Mouse (Mus musculus): ENCODE measurements around the gene Otp. TPM values are rescaled to one million over a fixed set of nuclear protein-coding genes. Genes with fewer than 3 reads are reported as not detected.

The Otp gene
- total RNA-seq, 2 experiments from 2014 or later = 0.27 TPM; not detected in 1

- intact Hi-C loops (cut with DNase I) = loop anchor here (5.0 kb wide), 1 partner anchor 165 kb away; no protein-coding TSS in a partner anchor
- no peak for DNase-seq (ENCODE audit: low spot score in 2 of 2)
Observed at GRCm38 (mm10) chr13:94872439-94872838, 3.0 kb upstream of the Otp start.

GRCm38 (mm10) chr13:94873111-94874038, 2.0 kb upstream of the Otp start:
- intact Hi-C loops (cut with DNase I) = loop anchor here (5.0 kb wide), 1 partner anchor 166 kb away; no protein-coding TSS in a partner anchor
- no peak for DNase-seq (ENCODE audit: low spot score in 2 of 2)

- DNase-seq (ENCODE audit: low spot score in 2 of 2) = no peak
- intact Hi-C loops (cut with DNase I) = loop anchor here (5.0 kb wide), 1 partner anchor 167 kb away; no protein-coding TSS in a partner anchor
Observed at GRCm38 (mm10) chr13:94874039-94874425, 1.4 kb upstream of the Otp start.

- no peak for DNase-seq (ENCODE audit: low spot score in 2 of 2)
- intact Hi-C loops (cut with DNase I) = loop anchor here (5.0 kb wide), 1 partner anchor 168 kb away; no protein-coding TSS in a partner anchor
Observed at GRCm38 (mm10) chr13:94874656-94875395, 576 bp upstream of the Otp start.

GRCm38 (mm10) chr13:94876286-94877210, 1.1 kb downstream of the Otp start:
- DNase-seq (ENCODE audit: low spot score in 2 of 2) = no peak
- intact Hi-C loops (cut with DNase I) = no loop called here

GRCm38 (mm10) chr13:94877211-94877590, 1.8 kb downstream of the Otp start:
- no peak for DNase-seq (ENCODE audit: low spot score in 2 of 2)
- intact Hi-C loops (cut with DNase I) = no loop called here

- DNase-seq (ENCODE audit: low spot score in 2 of 2) = no peak
- intact Hi-C loops (cut with DNase I) = no loop called here
Observed at GRCm38 (mm10) chr13:94877991-94878745, 2.8 kb downstream of the Otp start.

- DNase-seq (ENCODE audit: low spot score in 2 of 2) = no peak
Observed at GRCm38 (mm10) chr13:94881201-94881600, 5.8 kb downstream of the Otp start.

GRCm38 (mm10) chr13:94882221-94882620, 6.8 kb downstream of the Otp start:
- intact Hi-C loops (cut with DNase I) = loop anchor here (5.0 kb wide), 1 partner anchor 285 kb away; no protein-coding TSS in a partner anchor
- DNase-seq (ENCODE audit: low spot score in 2 of 2) = no peak

More at GRCm38 (mm10) chr13:94881201-94881600, 5.8 kb downstream of the Otp start:
- intact Hi-C loops (cut with DNase I) = loop anchor here (5.0 kb wide), 1 partner anchor 284 kb away; no protein-coding TSS in a partner anchor

- intact Hi-C loops (cut with DNase I) = loop anchor here (5.0 kb wide), 1 partner anchor 285 kb away; no protein-coding TSS in a partner anchor
- no peak for DNase-seq (ENCODE audit: low spot score in 2 of 2)
Observed at GRCm38 (mm10) chr13:94882711-94883145, 7.3 kb downstream of the Otp start.

- no peak for DNase-seq (ENCODE audit: low spot score in 2 of 2)
- intact Hi-C loops (cut with DNase I) = loop anchor here (5.0 kb wide), 1 partner anchor 286 kb away; no protein-coding TSS in a partner anchor
Observed at GRCm38 (mm10) chr13:94883163-94883965, 8.0 kb downstream of the Otp start.

- no peak for DNase-seq (ENCODE audit: low spot score in 2 of 2)
- intact Hi-C loops (cut with DNase I) = loop anchor here (5.0 kb wide), 1 partner anchor 287 kb away; no protein-coding TSS in a partner anchor
Observed at GRCm38 (mm10) chr13:94883966-94884960, 8.9 kb downstream of the Otp start.

- no peak for DNase-seq (ENCODE audit: low spot score in 2 of 2)
- intact Hi-C loops (cut with DNase I) = no loop called here
Observed at GRCm38 (mm10) chr13:94885291-94886235, 10.2 kb downstream of the Otp start.

- intact Hi-C loops (cut with DNase I) = no loop called here
- DNase-seq (ENCODE audit: low spot score in 2 of 2) = no peak
Observed at GRCm38 (mm10) chr13:94907841-94908240, 32.4 kb downstream of the Otp start.

- intact Hi-C loops (cut with DNase I) = no loop called here
- no peak for DNase-seq (ENCODE audit: low spot score in 2 of 2)
Observed at GRCm38 (mm10) chr13:94912961-94913360, 37.6 kb downstream of the Otp start.
